Mouse (Mus musculus): ENCODE data around the gene Fam120b. TPM values are rescaled to one million over a fixed set of nuclear protein-coding genes. Genes with fewer than 3 reads are reported as not detected.

Gene Fam120b
- total and polyA plus RNA-seq, 3 experiments = 5.1 to 26.3 (median 23.4) TPM

GRCm38 (mm10) chr17:15383360-15383759 is 12.6 kb upstream of the Fam120b start:
- no peaks in the 10 kb centered on the region for H3K9me3 ChIP-seq (replicated peaks)
- H3K27me3 ChIP-seq (ENCODE audit: insufficient read depth, low read length) = peaks cover 33% of the 10 kb centered on the region
- DNase-seq (ENCODE audit: low spot score) (no peak), ATAC-seq (ENCODE audit: extremely low read depth, insufficient number of reproducible peaks, low FRiP score, poor library complexity, severe bottlenecking) (no peak)
- H3K4me1 ChIP-seq (ENCODE audit: insufficient read depth, low read depth, low read length) = no peaks in the 10 kb centered on the region
- TF ChIP-seq GATA1 (IDR thresholded peaks at IDR 0.05; ENCODE audit: borderline replicate concordance, low read length) = no peak
- TF ChIP-seq POLR2AphosphoS5 (IDR thresholded peaks at IDR 0.05; ENCODE audit: insufficient replicate concordance, low read depth, low read length) = no peak
- TF ChIP-seq CTCF (IDR thresholded peaks at IDR 0.05; ENCODE audit: low read depth, low read length) = no peak
- TF ChIP-seq TAL1 (conservative IDR thresholded peaks at IDR 0.05; ENCODE audit: low read depth, low read length) = no peak
- no peak for TF ChIP-seq GATA2 (IDR thresholded peaks at IDR 0.05; ENCODE audit: borderline replicate concordance, low read depth, low read length)
- H3K36me3 ChIP-seq (replicated peaks) = no peaks in the 10 kb centered on the region
- H3K4me3 ChIP-seq (ENCODE audit: low read depth, low read length) = no peak overlapping the region

GRCm38 (mm10) chr17:15388892-15389291 is 7.1 kb upstream of the Fam120b start:
- no peak overlapping the region for H3K4me3 ChIP-seq (ENCODE audit: low read depth, low read length)
- ATAC-seq (ENCODE audit: extremely low read depth, insufficient number of reproducible peaks, low FRiP score, poor library complexity, severe bottlenecking) = no peak
- H3K4me1 ChIP-seq (ENCODE audit: insufficient read depth, low read depth, low read length) = peaks cover 3% of the 10 kb centered on the region
- H3K27me3 ChIP-seq (ENCODE audit: insufficient read depth, low read length) = peaks cover 24% of the 10 kb centered on the region
- TF ChIP-seq GATA1 (IDR thresholded peaks at IDR 0.05; ENCODE audit: borderline replicate concordance, low read length) (no peak), GATA2 (IDR thresholded peaks at IDR 0.05; ENCODE audit: borderline replicate concordance, low read depth, low read length) (no peak), CTCF (IDR thresholded peaks at IDR 0.05; ENCODE audit: low read depth, low read length) (no peak)
- no peaks in the 10 kb centered on the region for H3K36me3 ChIP-seq (replicated peaks)
- H3K9me3 ChIP-seq (replicated peaks) = no peaks in the 10 kb centered on the region
- DNase-seq (ENCODE audit: low spot score) = no peak

- H3K27me3 ChIP-seq (ENCODE audit: insufficient read depth, low read length) = peaks cover 29% of the 10 kb centered on the region
- H3K9me3 ChIP-seq (replicated peaks) = no peaks in the 10 kb centered on the region
- no peak overlapping the region for H3K4me3 ChIP-seq (ENCODE audit: low read depth, low read length)
- no peak for DNase-seq (ENCODE audit: low spot score)
- H3K36me3 ChIP-seq (replicated peaks) = no peaks in the 10 kb centered on the region
- peaks cover 3% of the 10 kb centered on the region for H3K4me1 ChIP-seq (ENCODE audit: insufficient read depth, low read depth, low read length)
- TF ChIP-seq CTCF (IDR thresholded peaks at IDR 0.05; ENCODE audit: low read depth, low read length) (no peak), TAL1 (conservative IDR thresholded peaks at IDR 0.05; ENCODE audit: low read depth, low read length) (no peak), POLR2AphosphoS5 (IDR thresholded peaks at IDR 0.05; ENCODE audit: insufficient replicate concordance, low read depth, low read length) (no peak), GATA2 (IDR thresholded peaks at IDR 0.05; ENCODE audit: borderline replicate concordance, low read depth, low read length) (no peak), GATA1 (IDR thresholded peaks at IDR 0.05; ENCODE audit: borderline replicate concordance, low read length) (no peak)
- ATAC-seq (ENCODE audit: extremely low read depth, insufficient number of reproducible peaks, low FRiP score, poor library complexity, severe bottlenecking) = no peak
These were observed 6.6 kb upstream of the Fam120b start for GRCm38 (mm10) chr17:15389356-15389755.

GRCm38 (mm10) chr17:15401716-15402115 is 5.7 kb downstream of the Fam120b start:
- Histone ChIP-seq H3K4me3 (ENCODE audit: low read depth, low read length) (no peak overlapping the region), H3K27me3 (ENCODE audit: insufficient read depth, low read length) (no peaks in the 10 kb centered on the region), H3K36me3 (replicated peaks) (peaks cover 51% of the 10 kb centered on the region), H3K4me1 (ENCODE audit: insufficient read depth, low read depth, low read length) (peaks cover 10% of the 10 kb centered on the region), H3K9me3 (replicated peaks) (no peaks in the 10 kb centered on the region)
- no peak for TF ChIP-seq POLR2AphosphoS5 (IDR thresholded peaks at IDR 0.05; ENCODE audit: insufficient replicate concordance, low read depth, low read length)
- TF ChIP-seq GATA2 (IDR thresholded peaks at IDR 0.05; ENCODE audit: borderline replicate concordance, low read depth, low read length) = no peak
- no peak for TF ChIP-seq GATA1 (IDR thresholded peaks at IDR 0.05; ENCODE audit: borderline replicate concordance, low read length)
- no peak for TF ChIP-seq CTCF (IDR thresholded peaks at IDR 0.05; ENCODE audit: low read depth, low read length)
- no peak for TF ChIP-seq TAL1 (conservative IDR thresholded peaks at IDR 0.05; ENCODE audit: low read depth, low read length)
- DNase-seq (ENCODE audit: low spot score) = no peak
- no peak for ATAC-seq (ENCODE audit: extremely low read depth, insufficient number of reproducible peaks, low FRiP score, poor library complexity, severe bottlenecking)

- TF ChIP-seq POLR2AphosphoS5 (IDR thresholded peaks at IDR 0.05; ENCODE audit: insufficient replicate concordance, low read depth, low read length) (no peak), GATA1 (IDR thresholded peaks at IDR 0.05; ENCODE audit: borderline replicate concordance, low read length) (no peak), GATA2 (IDR thresholded peaks at IDR 0.05; ENCODE audit: borderline replicate concordance, low read depth, low read length) (no peak), CTCF (IDR thresholded peaks at IDR 0.05; ENCODE audit: low read depth, low read length) (no peak), TAL1 (conservative IDR thresholded peaks at IDR 0.05; ENCODE audit: low read depth, low read length) (no peak)
- ATAC-seq (ENCODE audit: extremely low read depth, insufficient number of reproducible peaks, low FRiP score, poor library complexity, severe bottlenecking) (no peak), DNase-seq (ENCODE audit: low spot score) (no peak)
- peaks cover 75% of the 10 kb centered on the region for H3K36me3 ChIP-seq (replicated peaks)
- H3K9me3 ChIP-seq (replicated peaks) = no peaks in the 10 kb centered on the region
- no peaks in the 10 kb centered on the region for H3K27me3 ChIP-seq (ENCODE audit: insufficient read depth, low read length)
- no peaks in the 10 kb centered on the region for H3K4me1 ChIP-seq (ENCODE audit: insufficient read depth, low read depth, low read length)
- H3K4me3 ChIP-seq (ENCODE audit: low read depth, low read length) = no peak overlapping the region
These were observed 10.6 kb downstream of the Fam120b start for GRCm38 (mm10) chr17:15406576-15406975.

GRCm38 (mm10) chr17:15409261-15409660 is 13.3 kb downstream of the Fam120b start:
- DNase-seq (ENCODE audit: low spot score) = no peak
- TF ChIP-seq POLR2AphosphoS5 (IDR thresholded peaks at IDR 0.05; ENCODE audit: insufficient replicate concordance, low read depth, low read length) (no peak), GATA1 (IDR thresholded peaks at IDR 0.05; ENCODE audit: borderline replicate concordance, low read length) (no peak), TAL1 (conservative IDR thresholded peaks at IDR 0.05; ENCODE audit: low read depth, low read length) (no peak), CTCF (IDR thresholded peaks at IDR 0.05; ENCODE audit: low read depth, low read length) (no peak), GATA2 (IDR thresholded peaks at IDR 0.05; ENCODE audit: borderline replicate concordance, low read depth, low read length) (no peak)
- H3K4me3 ChIP-seq (ENCODE audit: low read depth, low read length) = no peak overlapping the region

More at GRCm38 (mm10) chr17:15409261-15409660, 13.3 kb downstream of the Fam120b start:
- no peak for ATAC-seq (ENCODE audit: extremely low read depth, insufficient number of reproducible peaks, low FRiP score, poor library complexity, severe bottlenecking)
- no peaks in the 10 kb centered on the region for H3K9me3 ChIP-seq (replicated peaks)
- H3K4me1 ChIP-seq (ENCODE audit: insufficient read depth, low read depth, low read length) = no peaks in the 10 kb centered on the region
- H3K27me3 ChIP-seq (ENCODE audit: insufficient read depth, low read length) = no peaks in the 10 kb centered on the region
- peaks cover 69% of the 10 kb centered on the region for H3K36me3 ChIP-seq (replicated peaks)

Measured in G1E (cell line).